Mouse (Mus musculus) frontal cortex, postnatal 25 days (tissue): ENCODE results near the gene Clasp2.

Experiments
- DNase-seq, 2 experiments: peaks; one replicate each; pipeline ENCODE4 v3.0.0; 2022; ENCODE audit warnings: low spot score in 2 of 2

Gene Clasp2

GRCm38 (mm10) chr9:113931375-113932099 lies 190.3 kb downstream of the Clasp2 start:
- DNase-seq: no peak

DNA sequence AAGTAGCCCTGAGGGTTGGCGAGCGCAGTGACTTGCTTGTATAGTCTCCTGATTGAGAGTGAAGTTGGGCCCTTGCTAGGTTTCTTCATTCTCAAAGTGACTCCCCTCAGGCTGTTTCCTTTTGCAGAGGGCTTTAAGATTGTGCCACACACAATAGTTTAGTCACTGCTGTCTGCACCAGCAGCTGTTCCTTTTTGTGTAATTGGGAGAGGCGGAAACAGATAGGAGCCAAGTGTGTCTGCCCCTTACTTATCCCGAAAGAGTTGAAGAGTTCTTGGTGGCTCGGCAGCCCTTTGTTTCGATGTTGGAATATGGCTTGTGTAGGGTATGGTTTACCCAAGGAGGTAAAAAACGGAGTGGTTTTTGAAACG lies 190.8 kb downstream of the Clasp2 start:
- DNase-seq: no peak

DNA sequence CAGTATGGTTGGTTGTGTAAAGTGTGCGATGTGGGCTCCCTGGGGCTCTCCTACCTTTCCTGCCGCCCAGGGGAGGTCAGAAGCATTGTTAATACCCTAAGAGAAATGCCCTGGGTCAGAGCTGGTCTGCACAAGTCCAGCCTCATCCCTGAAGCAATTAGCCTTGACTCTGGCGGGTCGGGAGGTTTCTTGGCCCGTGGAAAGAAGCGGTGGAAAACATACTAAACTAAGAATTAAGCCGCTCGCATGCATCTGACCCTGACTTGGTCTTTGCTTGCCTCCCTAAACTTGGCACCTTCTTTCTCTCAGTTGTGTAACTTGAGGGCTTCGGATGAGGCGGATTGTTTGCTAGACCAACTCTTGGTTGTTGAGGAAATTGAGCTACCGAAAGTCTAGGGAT lies 191.2 kb downstream of the Clasp2 start:
- no peak for DNase-seq

DNA sequence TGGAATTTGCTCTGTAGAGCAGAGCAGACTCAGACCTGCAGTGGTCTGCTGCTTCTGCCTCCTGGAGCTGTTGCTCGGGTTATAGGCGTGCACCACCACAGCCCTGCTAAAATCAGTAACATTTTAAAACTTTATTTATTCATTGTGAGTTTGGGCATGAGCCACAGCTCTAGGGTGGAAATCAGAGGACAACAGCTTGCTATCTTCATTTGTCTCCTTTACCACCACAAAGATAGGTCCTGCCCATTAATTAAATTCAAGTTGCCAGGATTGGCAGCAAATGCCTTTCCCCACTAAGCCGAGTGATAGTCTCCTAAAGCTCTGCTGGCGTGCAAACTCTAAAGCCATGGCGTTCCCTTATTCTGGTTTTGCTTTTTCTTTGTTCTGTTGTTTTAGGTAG lies 194.4 kb downstream of the Clasp2 start:
- DNase-seq: no peak

DNA sequence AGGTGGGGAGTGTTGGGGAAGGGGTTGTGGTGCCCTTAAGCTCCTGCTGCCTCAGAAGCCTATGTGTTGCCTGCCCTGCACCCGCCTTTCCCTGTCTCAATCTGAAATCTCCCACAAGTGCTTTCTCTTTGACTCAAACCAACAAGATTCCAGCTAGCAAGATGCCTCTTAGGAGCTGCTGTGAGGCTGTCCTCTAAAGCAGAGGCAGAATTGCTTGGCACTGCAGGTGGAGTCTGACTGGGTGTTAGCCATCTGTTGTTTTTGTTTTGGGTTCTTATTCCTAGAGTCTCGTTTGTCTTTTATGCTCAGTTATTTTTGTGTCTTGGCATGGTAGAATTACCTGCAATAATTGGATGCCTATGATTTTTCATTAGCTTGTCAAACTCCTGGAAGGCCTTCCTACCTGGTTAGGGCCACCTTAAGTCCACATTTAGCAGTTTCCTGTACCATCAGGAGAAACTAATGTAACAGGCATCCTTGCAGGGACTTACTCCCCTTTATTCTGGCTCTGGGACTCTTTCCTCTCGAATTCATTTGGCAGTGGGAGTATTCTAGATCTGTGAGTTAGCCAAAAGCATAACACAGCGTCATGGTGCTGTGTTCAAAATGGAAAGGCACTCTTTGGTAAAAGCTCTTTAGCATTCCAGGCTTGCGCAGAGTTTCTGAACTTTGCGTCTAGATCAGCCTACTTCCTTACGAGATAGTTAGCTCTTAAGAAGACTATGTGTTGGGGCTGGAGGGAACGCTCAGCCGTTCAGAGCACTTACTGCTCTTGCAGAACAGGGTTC lies 198.0 kb downstream of the Clasp2 start:
- no peak for DNase-seq

DNA sequence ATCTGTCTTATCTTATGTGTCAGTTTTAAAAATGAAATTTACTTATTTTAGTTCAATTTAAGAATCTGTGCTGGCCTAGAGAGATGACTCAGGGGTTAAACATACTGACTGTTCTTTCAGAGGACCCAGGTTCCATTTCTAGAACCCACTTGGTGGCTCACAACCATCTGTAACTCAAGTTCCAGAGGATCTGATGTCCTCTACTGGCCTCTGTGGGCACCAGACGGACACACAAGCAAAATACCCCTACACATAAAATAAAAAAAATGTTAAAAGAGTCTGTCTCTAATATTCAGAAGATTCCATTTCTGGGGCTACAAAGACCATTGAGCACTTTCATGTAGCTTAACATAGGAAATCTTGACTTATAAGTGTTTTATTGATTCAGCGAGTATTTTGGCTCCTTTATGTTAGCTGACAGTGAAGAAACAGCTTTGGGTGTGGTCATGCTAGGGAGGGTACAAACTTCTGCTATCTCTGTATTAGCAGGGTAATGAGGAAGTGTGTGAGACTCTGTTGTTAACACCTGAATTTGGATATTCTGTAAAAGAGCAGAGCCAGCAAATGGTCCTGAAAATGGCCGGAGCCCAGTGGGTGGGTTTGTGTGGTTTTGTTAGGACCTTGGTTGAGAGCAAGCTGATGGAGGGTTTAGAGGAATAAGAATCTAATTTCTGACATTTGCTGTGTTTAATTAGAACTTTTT lies 200.0 kb downstream of the Clasp2 start:
- DNase-seq: no peak

DNA sequence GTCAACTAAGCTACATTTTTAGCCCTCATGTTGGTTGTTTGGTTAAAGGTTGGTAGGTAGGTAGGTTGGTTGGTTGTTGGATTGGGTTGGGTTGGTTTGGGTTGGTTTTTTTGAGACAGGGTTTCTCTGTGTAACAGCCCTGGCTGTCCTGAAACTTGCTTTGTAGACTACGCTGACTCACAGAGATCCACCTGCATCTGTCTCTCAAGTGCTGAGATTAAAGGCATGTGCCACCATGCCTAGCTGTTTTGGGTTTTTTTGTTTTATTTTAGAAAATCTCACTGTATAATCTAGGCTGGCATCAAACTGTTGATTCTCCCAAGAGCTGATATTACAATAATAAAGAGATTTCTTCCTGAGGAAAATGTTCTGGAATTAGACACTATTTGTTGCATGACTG lies 202.1 kb downstream of the Clasp2 start:
- no peak for DNase-seq

DNA sequence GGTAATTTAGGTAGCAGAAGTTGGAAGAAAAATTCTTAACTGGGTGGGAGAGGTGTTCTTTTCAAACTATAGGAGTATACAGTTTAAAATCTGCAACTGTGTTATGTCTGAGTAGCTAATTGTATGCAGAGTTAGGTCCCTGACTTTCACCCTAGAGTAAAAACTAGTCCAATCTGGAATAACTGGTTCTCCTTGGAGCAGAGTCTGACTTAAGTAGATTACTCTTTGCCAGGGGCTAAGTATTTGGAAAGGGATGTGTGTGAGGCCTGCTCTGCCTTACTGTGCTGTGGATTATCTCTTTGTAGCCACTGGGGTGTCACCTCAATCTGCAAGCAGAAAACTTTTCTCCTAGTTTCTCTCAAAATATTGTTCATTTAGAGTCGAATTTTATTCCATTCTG lies 205.9 kb downstream of the Clasp2 start:
- DNase-seq: no peak

GRCm38 (mm10) chr9:113957777-113958176 lies 216.5 kb downstream of the Clasp2 start:
- no peak for DNase-seq

- DNase-seq: no peak
Observed at GRCm38 (mm10) chr9:113963718-113964117, 222.4 kb downstream of the Clasp2 start.

GRCm38 (mm10) chr9:113964415-113964814 lies 223.1 kb downstream of the Clasp2 start:
- no peak for DNase-seq

- DNase-seq: no peak
Observed at GRCm38 (mm10) chr9:113966838-113967237, 225.6 kb downstream of the Clasp2 start.

GRCm38 (mm10) chr9:113968967-113969366 lies 227.7 kb downstream of the Clasp2 start:
- DNase-seq: no peak
